Mouse (Mus musculus): ENCODE data around the gene Slc43a1. TPM values are rescaled to one million over a fixed set of nuclear protein-coding genes. Genes with fewer than 3 reads are reported as not detected.
A peak's percentile ranks its signal among the peaks of the same experiment; 100 is the strongest.

The Slc43a1 gene
- polyA plus RNA-seq, 1 experiment, result 3.6 TPM

DNA sequence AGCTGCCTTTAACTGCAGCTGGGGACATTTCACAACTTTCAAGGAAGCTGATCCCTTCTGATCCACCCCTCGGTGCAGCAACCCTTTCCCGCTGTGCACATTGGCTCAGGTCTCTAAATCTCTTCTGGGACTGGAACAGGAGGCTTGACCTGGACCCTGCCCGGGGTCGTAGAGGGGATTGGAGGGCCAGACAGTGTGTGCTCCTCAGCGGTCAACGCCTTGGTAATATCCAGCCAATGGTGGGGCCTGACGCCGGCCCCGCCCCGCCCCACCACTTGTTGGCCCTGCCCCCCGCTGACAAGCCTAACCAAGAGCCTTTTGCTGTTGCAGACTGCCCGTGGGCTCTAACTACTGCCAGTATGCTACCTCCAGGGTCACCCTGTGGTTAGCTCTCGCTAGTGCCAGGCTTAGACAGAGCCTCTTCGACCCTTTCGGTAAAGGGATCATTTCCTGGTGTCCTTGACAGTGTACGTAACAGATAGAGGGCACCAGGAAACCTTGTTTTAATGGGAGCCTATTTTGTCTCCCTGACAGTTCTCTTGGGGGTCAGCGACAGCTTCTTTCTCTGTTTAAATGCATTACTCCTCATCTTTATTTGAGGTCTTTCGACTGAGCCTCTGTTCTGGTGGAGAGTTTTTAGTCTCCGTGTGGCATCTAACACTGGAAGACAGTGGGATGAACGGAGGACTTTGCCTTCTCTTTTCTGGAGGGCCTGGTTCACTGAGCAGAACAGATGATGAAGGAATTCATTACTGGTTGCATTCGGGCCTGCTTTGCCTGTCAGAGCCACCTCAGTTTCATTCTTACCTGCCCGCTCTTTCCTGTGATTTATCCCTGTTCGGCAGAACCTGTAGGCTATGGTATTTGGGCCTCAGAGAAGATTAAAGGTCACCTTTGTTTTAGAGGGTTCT lies 12.7 kb downstream of the Slc43a1 start:
- TF ChIP-seq POLR2A (IDR thresholded peaks at IDR 0.05; ENCODE audit: low read depth, low read length) (no peak), CTCF (conservative IDR thresholded peaks at IDR 0.05; ENCODE audit: insufficient read depth, insufficient read length, low read depth, low read length) (no peak)
- Histone ChIP-seq H3K27ac (ENCODE audit: insufficient read depth, low read depth, low read length) (peak overlapping the region; percentile 74; the same call in 1 of the 2 replicates), H3K36me3 (ENCODE audit: control insufficient read depth, insufficient read depth, low read length) (no peaks in the 10 kb centered on the region), H3K4me3 (ENCODE audit: insufficient read depth, low read depth, low read length) (no peak overlapping the region), H3K27me3 (replicated peaks; ENCODE audit: control insufficient read depth, insufficient read depth, low read length) (no peaks in the 10 kb centered on the region), H3K4me1 (ENCODE audit: control insufficient read depth, insufficient read depth, low read length) (peaks cover 3% of the 10 kb centered on the region; the same call in 1 of the 2 replicates)
- peak; percentile 88 for DNase-seq
- 33% methylated on average over 23 of the region's 23 CpGs for WGBS

- Histone ChIP-seq H3K27ac (ENCODE audit: insufficient read depth, low read depth, low read length) (no peak overlapping the region), H3K36me3 (ENCODE audit: control insufficient read depth, insufficient read depth, low read length) (no peaks in the 10 kb centered on the region), H3K27me3 (replicated peaks; ENCODE audit: control insufficient read depth, insufficient read depth, low read length) (no peaks in the 10 kb centered on the region), H3K4me1 (ENCODE audit: control insufficient read depth, insufficient read depth, low read length) (peaks cover 3% of the 10 kb centered on the region; the same call in 1 of the 2 replicates), H3K4me3 (ENCODE audit: insufficient read depth, low read depth, low read length) (no peak overlapping the region)
- 49% methylated on average over 2 of the region's 2 CpGs for WGBS
- peak; percentile 92 for TF ChIP-seq CTCF (conservative IDR thresholded peaks at IDR 0.05; ENCODE audit: insufficient read depth, insufficient read length, low read depth, low read length)
- no peak for TF ChIP-seq POLR2A (IDR thresholded peaks at IDR 0.05; ENCODE audit: low read depth, low read length)
- peak; percentile 73 for DNase-seq
Observed at GRCm38 (mm10) chr2:84855732-84856131, 17.1 kb downstream of the Slc43a1 start.

DNA sequence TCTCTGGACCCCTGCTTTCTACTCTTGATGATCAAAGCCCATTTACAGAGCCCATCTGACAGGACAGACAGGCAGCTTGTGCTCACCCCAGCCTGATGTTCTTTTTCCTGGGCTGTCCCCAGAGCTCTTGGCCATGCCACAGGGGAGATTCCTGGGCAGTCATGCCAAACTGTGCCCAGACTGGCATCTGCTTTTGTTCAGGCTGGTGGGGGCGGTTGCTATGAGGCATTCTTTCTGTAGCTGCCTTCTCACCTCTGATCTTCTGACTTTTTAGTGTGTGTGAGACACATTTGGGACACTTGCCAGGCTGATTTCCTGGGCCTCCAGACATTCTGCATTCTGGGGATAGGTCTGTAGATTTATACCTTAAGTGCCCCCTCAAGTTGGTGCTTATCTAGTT lies 19.9 kb downstream of the Slc43a1 start:
- Histone ChIP-seq H3K36me3 (ENCODE audit: control insufficient read depth, insufficient read depth, low read length) (no peaks in the 10 kb centered on the region), H3K4me3 (ENCODE audit: insufficient read depth, low read depth, low read length) (no peak overlapping the region), H3K27ac (ENCODE audit: insufficient read depth, low read depth, low read length) (no peak overlapping the region), H3K4me1 (ENCODE audit: control insufficient read depth, insufficient read depth, low read length) (no peaks in the 10 kb centered on the region), H3K27me3 (replicated peaks; ENCODE audit: control insufficient read depth, insufficient read depth, low read length) (no peaks in the 10 kb centered on the region)
- 86% methylated on average over 1 of the region's 1 CpGs for WGBS
- DNase-seq, result no peak
- TF ChIP-seq CTCF (conservative IDR thresholded peaks at IDR 0.05; ENCODE audit: insufficient read depth, insufficient read length, low read depth, low read length) (no peak), POLR2A (IDR thresholded peaks at IDR 0.05; ENCODE audit: low read depth, low read length) (no peak)

DNA sequence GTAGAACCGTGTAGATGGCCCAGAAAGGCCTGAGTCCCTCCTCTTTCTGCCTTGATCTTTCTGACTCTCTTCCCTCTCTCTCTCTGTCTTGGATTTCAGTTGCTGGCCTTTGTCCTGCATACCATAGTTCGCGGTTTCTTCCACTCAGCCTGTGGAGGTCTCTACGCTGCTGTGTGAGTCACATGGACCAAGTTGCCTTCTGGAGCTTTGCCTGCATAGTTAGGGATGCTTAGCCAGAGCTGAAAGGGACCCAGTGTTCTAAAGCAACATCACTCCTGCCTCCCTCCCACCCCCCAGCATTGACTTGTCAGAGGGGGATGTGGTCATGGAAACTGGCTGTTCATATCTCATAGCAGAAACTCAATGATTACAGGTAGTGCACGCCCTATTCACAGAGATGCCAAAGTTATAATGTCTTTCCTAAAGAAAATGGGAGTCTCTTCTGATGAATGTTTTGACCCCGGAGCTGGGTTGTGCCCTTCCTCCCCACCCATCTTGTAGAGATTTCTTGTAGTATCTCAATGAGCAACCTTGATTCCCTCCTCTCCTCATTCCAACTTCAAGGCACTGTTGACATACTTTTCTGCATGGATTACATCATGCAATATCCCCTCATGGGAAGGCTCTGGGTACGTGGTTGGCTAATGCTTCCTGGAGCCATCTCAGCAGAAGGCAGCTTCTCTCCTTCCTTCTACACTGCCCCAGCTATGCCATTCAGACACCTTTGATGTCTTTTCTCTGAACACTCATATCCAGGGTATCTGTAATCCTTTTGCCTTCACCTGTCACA lies 21.5 kb downstream of the Slc43a1 start:
- no peaks in the 10 kb centered on the region for H3K27me3 ChIP-seq (replicated peaks; ENCODE audit: control insufficient read depth, insufficient read depth, low read length)
- H3K36me3 ChIP-seq (ENCODE audit: control insufficient read depth, insufficient read depth, low read length), result no peaks in the 10 kb centered on the region
- 74% methylated on average over 7 of the region's 7 CpGs for WGBS

DNA sequence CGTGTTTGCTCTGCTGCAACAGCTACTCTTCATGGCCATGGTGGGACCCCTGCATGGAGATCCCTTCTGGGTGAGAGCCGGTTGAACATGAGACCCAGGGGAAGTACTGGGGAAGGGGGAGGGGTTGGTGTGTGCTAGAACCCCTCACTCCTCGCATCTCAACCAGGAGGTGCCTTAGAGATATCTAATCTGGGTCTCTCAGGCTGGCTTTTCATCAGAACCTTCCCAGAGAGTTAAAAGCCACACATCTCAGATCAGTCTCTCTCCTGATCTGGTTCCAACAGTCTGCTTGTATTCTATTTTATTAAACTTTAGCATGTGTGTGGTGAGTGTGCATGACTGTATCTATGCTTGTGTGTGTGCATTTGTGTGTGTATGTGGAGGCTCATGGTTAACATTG lies 22.8 kb downstream of the Slc43a1 start:
- H3K4me3 ChIP-seq (ENCODE audit: insufficient read depth, low read depth, low read length), result no peak overlapping the region
- no peaks in the 10 kb centered on the region for H3K36me3 ChIP-seq (ENCODE audit: control insufficient read depth, insufficient read depth, low read length)
- H3K27ac ChIP-seq (ENCODE audit: insufficient read depth, low read depth, low read length), result no peak overlapping the region
- H3K4me1 ChIP-seq (ENCODE audit: control insufficient read depth, insufficient read depth, low read length), result 0 out of 2 replicates have a peak, but pooled peaks cover 3% of the 10 kb centered on the region
- H3K27me3 ChIP-seq (replicated peaks; ENCODE audit: control insufficient read depth, insufficient read depth, low read length), result no peaks in the 10 kb centered on the region
- 92% methylated on average over 3 of the region's 3 CpGs for WGBS
- no peak for DNase-seq
- TF ChIP-seq CTCF (conservative IDR thresholded peaks at IDR 0.05; ENCODE audit: insufficient read depth, insufficient read length, low read depth, low read length) (no peak), POLR2A (IDR thresholded peaks at IDR 0.05; ENCODE audit: low read depth, low read length) (no peak)

More for the DNA sequence above, 21.5 kb downstream of the Slc43a1 start:
- H3K27ac ChIP-seq (ENCODE audit: insufficient read depth, low read depth, low read length), result no peak overlapping the region
- no peak for DNase-seq
- no peak for TF ChIP-seq POLR2A (IDR thresholded peaks at IDR 0.05; ENCODE audit: low read depth, low read length)
- TF ChIP-seq CTCF (conservative IDR thresholded peaks at IDR 0.05; ENCODE audit: insufficient read depth, insufficient read length, low read depth, low read length), result no peak
- H3K4me3 ChIP-seq (ENCODE audit: insufficient read depth, low read depth, low read length), result no peak overlapping the region
- H3K4me1 ChIP-seq (ENCODE audit: control insufficient read depth, insufficient read depth, low read length), result no peaks in the 10 kb centered on the region

DNA sequence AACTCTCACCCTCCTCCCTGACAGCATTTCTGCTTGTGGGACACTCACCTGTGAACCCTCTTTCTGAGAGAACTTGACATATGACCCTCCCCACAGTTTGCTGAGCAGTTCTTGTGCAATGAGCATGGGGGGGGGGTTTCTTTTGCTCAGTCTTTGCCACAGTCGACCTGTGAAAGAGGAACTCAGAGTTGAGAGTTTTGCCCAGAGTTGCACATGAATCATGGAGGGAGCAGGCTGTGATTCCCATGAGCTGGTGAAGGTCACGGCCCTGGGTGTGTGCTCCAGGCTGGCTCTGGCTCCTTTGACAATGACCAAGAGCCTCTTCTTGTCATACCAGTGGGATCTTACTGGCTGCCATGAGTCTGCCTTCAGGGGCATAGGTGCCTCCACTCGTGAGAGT lies 23.6 kb downstream of the Slc43a1 start:
- 82% methylated on average over 3 of the region's 3 CpGs for WGBS
- H3K27ac ChIP-seq (ENCODE audit: insufficient read depth, low read depth, low read length), result no peak overlapping the region

More for the DNA sequence above, 23.6 kb downstream of the Slc43a1 start:
- H3K27me3 ChIP-seq (replicated peaks; ENCODE audit: control insufficient read depth, insufficient read depth, low read length), result no peaks in the 10 kb centered on the region
- H3K4me3 ChIP-seq (ENCODE audit: insufficient read depth, low read depth, low read length), result no peak overlapping the region
- no peak for TF ChIP-seq CTCF (conservative IDR thresholded peaks at IDR 0.05; ENCODE audit: insufficient read depth, insufficient read length, low read depth, low read length)
- TF ChIP-seq POLR2A (IDR thresholded peaks at IDR 0.05; ENCODE audit: low read depth, low read length), result no peak
- no peaks in the 10 kb centered on the region for H3K36me3 ChIP-seq (ENCODE audit: control insufficient read depth, insufficient read depth, low read length)
- no peak for DNase-seq
- H3K4me1 ChIP-seq (ENCODE audit: control insufficient read depth, insufficient read depth, low read length), result 0 out of 2 replicates have a peak, but pooled peaks cover 3% of the 10 kb centered on the region
